Mouse (Mus musculus) kidney, adult 2 months (tissue): ENCODE data around the gene Slit2.

ENCODE experiments used
- CTCF ChIP-seq: fragments of 200-500 bp; conservative IDR thresholded peaks from 2 replicates; pipeline ENCODE4 v1.5.1; 2011; ENCODE audit warnings: low read depth, mild to moderate bottlenecking, control low read depth, low read length, moderate library complexity, mixed read lengths; ENCODE audit not compliant: insufficient read depth, insufficient read length
- POLR2A ChIP-seq: fragments of 200-500 bp; IDR thresholded peaks from one replicate; pipeline ENCODE4 v1.6.1; 2011; ENCODE audit warnings: low read depth, low read length, control low read depth

DNA sequence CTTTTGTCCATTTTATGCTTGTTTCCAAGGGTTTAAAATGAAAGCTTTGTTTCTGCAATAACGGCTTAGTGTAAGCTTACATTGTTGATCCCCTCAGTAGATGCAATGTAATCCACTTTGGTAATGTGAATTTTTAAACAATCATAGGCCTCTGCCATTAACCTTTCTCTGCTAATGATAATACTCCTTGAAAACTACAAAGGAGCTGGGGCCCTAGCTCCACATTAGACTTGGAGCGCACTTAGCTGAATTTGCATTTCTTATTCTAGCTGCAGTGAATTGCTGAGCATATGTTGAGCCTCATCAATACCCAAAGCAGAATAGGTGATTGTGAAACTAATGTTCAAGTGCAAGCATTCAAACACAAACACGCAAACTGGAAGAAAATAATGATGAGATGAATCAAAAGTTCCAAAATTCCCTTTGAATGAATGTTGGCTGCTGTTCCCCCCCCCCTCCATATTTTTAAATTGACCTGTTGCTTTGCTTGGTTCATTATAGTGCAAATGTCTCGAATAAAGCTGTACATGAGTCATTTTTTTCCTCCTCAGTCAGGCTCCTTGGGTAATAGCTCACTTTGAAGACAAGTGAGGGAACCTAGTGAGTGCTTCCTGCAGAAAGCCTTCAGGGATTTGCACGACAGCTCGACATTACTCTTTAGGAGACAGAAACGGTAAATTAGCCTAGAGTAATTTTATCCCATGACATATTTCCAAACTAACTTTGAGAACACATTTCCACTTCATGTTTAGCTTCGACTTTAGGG lies 66.2 kb downstream of the Slit2 start:
- no peak for TF ChIP-seq CTCF
- no peak for TF ChIP-seq POLR2A
